Mouse (Mus musculus): ENCODE data around the gene Sez6l2. TPM values are rescaled to one million over a fixed set of nuclear protein-coding genes. Genes with fewer than 3 reads are reported as not detected.

The Sez6l2 gene
- total and polyA plus RNA-seq, 3 experiments: 5.0 to 6.1 (median 5.6) TPM

DNA sequence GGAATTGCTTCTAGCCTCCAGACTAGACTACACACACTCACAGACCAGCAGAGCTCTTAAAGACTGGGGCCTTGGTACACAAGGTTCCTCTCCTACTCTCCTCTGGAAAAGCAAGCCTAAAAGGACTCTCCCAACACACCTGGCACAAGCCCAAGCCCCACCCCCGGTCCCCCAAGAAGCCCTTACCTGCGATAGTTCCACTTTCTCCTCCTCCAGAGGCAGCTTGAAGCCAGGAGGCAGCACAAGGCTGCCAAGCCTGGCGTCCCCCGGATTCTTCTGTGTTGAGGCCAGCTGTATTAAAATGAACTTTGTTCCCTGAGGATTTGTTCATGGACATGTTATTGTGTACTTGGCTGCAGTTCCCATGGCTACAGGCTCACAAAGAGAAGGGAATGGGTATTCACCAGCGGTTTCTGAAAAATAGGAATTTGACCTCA lies 27.7 kb upstream of the Sez6l2 start, which contains the start of gene Tmem219:
Tmem219 (minus strand) TSS at position 294 of the 437 bp plus-strand sequence.
- H3K4me3 ChIP-seq: no peak within 1 kb of the TSS
- H3K36me3 ChIP-seq (ENCODE audit: control insufficient read depth, insufficient read depth, low read length): no peaks in the 10 kb centered on the region
- intact Hi-C loops (cut with DNase I): no loop called here
- TF ChIP-seq EP300 (IDR thresholded peaks at IDR 0.05; ENCODE audit: insufficient read depth, low read depth, low read length): no peak
- peak; percentile 18; the same call in 1 of the 2 replicates for TF ChIP-seq CTCF (IDR thresholded peaks at IDR 0.05)
- no peaks in the 10 kb centered on the region for H3K4me1 ChIP-seq (ENCODE audit: control insufficient read depth, insufficient read depth, low read length)
- H3K27ac ChIP-seq: peak within 1 kb of the TSS; percentile 27
- H3K27me3 ChIP-seq (ENCODE audit: control insufficient read depth, insufficient read depth, low read length): no peaks in the 10 kb centered on the region
- H3K79me2 ChIP-seq (replicated peaks; ENCODE audit: control insufficient read depth, insufficient read depth, low read length): no peaks in the 10 kb centered on the region
- DNase-seq: peak; percentile 67 to 73
- no peak within 1 kb of the TSS for H3K9ac ChIP-seq (ENCODE audit: low read depth, low read length)
- 30% methylated on average over 5 of the region's 5 CpGs for WGBS

DNA sequence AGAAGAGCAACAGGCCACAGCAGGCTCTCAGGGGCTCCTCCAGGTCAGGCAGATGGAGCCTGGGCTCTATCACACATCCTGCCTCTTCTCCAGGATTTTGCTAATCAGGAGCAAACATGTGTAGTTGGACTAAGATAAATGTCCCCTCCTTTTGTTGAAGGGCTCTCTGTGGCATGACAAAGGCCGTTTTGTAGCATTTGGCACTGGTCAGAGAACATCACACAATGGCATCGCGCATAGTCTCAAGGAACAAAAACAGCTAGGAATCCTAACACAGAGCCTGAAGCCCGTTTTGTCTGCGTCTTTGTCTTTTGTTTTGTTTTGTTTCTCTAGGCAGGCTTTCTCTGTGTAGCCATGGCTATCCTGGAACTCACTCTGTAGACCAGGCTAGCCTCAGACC lies 26.4 kb upstream of the Sez6l2 start:
- Histone ChIP-seq H3K9ac (ENCODE audit: low read depth, low read length) (no peak overlapping the region), H3K36me3 (ENCODE audit: control insufficient read depth, insufficient read depth, low read length) (no peaks in the 10 kb centered on the region), H3K4me3 (no peak overlapping the region), H3K79me2 (replicated peaks; ENCODE audit: control insufficient read depth, insufficient read depth, low read length) (no peaks in the 10 kb centered on the region), H3K27ac (no peak overlapping the region), H3K4me1 (ENCODE audit: control insufficient read depth, insufficient read depth, low read length) (no peaks in the 10 kb centered on the region), H3K27me3 (ENCODE audit: control insufficient read depth, insufficient read depth, low read length) (no peaks in the 10 kb centered on the region)
- no peak for DNase-seq
- TF ChIP-seq POLR2A (IDR thresholded peaks at IDR 0.05; ENCODE audit: insufficient read depth, low read depth, low read length) (no peak), CTCF (IDR thresholded peaks at IDR 0.05) (no peak), EP300 (IDR thresholded peaks at IDR 0.05; ENCODE audit: insufficient read depth, low read depth, low read length) (no peak)
- WGBS: 51% methylated on average over 5 of the region's 5 CpGs
- intact Hi-C loops (cut with DNase I): no loop called here

DNA sequence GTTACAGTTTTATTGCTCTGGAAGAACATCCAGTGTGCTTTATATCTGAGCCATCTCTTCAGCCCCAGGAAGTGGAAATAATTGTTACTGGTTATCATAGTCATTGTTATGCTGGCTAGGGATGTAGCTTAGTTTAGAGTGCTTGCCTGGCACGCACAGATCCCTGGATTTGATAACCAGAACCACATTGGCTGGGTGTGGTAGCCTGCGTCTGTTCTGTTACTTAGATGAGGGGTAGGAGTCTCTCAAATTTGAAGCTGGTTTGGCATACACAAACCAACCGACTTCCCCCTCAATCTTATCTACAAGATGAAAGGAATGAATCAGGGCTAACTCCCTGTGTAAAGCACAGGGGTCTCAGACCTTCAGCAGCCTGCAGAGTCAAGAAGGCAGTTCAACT lies 24.1 kb upstream of the Sez6l2 start:
- Histone ChIP-seq H3K79me2 (replicated peaks; ENCODE audit: control insufficient read depth, insufficient read depth, low read length) (no peaks in the 10 kb centered on the region), H3K27me3 (ENCODE audit: control insufficient read depth, insufficient read depth, low read length) (no peaks in the 10 kb centered on the region), H3K4me1 (ENCODE audit: control insufficient read depth, insufficient read depth, low read length) (peaks cover 2% of the 10 kb centered on the region), H3K36me3 (ENCODE audit: control insufficient read depth, insufficient read depth, low read length) (no peaks in the 10 kb centered on the region), H3K27ac (no peak overlapping the region), H3K9ac (ENCODE audit: low read depth, low read length) (no peak overlapping the region), H3K4me3 (no peak overlapping the region)
- TF ChIP-seq CTCF (IDR thresholded peaks at IDR 0.05) (no peak), POLR2A (IDR thresholded peaks at IDR 0.05; ENCODE audit: insufficient read depth, low read depth, low read length) (no peak), EP300 (IDR thresholded peaks at IDR 0.05; ENCODE audit: insufficient read depth, low read depth, low read length) (no peak)
- WGBS: 28% methylated on average over 3 of the region's 3 CpGs
- intact Hi-C loops (cut with DNase I): loop anchor here (5.0 kb wide), 1 partner anchor 39 kb away; no protein-coding TSS in a partner anchor
- DNase-seq: no peak

DNA sequence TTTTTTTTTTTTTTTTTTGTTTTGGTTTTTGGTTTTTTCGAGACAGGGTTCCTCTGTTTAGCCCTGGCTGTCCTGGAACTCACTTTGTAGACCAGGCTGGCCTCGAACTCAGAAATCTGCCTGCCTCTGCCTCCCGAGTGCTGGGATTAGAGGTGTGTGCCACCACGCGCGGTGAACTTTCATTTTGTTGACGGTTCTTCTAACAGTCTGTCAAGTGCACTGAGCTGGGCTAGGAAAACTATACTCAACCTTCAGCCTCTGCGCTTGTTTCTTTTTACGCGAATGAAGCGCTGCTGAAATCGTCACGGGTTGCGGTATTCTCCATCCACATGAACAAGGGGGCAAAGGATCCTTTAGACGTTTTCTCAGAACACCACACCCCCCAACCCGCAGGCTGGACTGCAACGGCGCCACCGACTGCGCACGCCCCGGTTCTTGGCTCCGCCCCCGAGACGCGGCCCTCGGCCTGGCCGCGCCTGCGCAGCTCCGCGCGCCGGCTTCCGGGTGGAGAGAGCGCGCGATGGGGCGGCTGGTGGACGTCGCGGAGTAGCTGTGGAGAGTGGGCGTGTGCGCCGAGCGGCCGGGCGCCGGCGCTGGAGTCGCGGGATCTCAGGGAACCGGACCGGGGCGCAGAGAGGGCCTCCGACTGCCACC lies 21.9 kb upstream of the Sez6l2 start, which contains the start of gene Kctd13:
Kctd13 (plus strand) TSS at position 496 of the 654 bp plus-strand sequence.
- intact Hi-C loops (cut with DNase I): loop anchor here (1.0 to 5.0 kb wide), 4 partner anchors 30 to 68 kb away; partner anchors contain the start of genes Cdiptos and Hirip3
- H3K9ac ChIP-seq (ENCODE audit: low read depth, low read length): peak within 1 kb of the TSS; percentile 94
- peak; percentile 96 to 97 for DNase-seq
- no peak for TF ChIP-seq CTCF (IDR thresholded peaks at IDR 0.05)
- peak; percentile 52 for TF ChIP-seq POLR2A (IDR thresholded peaks at IDR 0.05; ENCODE audit: insufficient read depth, low read depth, low read length)
- whole genome bisulfite sequencing: 2% methylated on average over 55 of the region's 56 CpGs
- no peaks in the 10 kb centered on the region for H3K27me3 ChIP-seq (ENCODE audit: control insufficient read depth, insufficient read depth, low read length)
- H3K4me1 ChIP-seq (ENCODE audit: control insufficient read depth, insufficient read depth, low read length): peaks cover 2% of the 10 kb centered on the region
- H3K27ac ChIP-seq: peak within 1 kb of the TSS; percentile 50
- H3K79me2 ChIP-seq (replicated peaks; ENCODE audit: control insufficient read depth, insufficient read depth, low read length): no peaks in the 10 kb centered on the region
- peak within 1 kb of the TSS; percentile 93 for H3K4me3 ChIP-seq
- no peaks in the 10 kb centered on the region for H3K36me3 ChIP-seq (ENCODE audit: control insufficient read depth, insufficient read depth, low read length)

DNA sequence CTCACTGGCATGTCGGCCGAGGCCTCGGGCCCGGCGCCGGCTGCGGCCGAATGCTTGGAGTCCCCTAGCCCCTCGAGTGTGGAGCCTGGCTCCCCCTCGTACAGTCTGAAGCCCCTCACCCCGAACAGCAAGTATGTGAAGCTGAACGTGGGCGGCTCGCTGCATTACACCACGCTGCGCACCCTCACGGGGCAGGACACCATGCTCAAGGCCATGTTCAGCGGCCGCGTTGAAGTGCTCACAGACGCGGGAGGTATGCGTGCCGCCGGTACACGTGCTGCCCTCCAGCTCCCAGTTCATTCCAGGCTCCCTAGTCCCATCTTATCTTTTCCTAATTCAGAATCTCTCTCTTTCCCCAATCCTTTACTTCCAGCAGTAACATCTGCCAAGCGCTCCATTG lies 21.3 kb upstream of the Sez6l2 start:
- Histone ChIP-seq H3K27me3 (ENCODE audit: control insufficient read depth, insufficient read depth, low read length) (no peaks in the 10 kb centered on the region), H3K4me3 (peak overlapping the region; percentile 93), H3K36me3 (ENCODE audit: control insufficient read depth, insufficient read depth, low read length) (no peaks in the 10 kb centered on the region), H3K27ac (peak overlapping the region; percentile 45), H3K4me1 (ENCODE audit: control insufficient read depth, insufficient read depth, low read length) (peaks cover 2% of the 10 kb centered on the region), H3K9ac (ENCODE audit: low read depth, low read length) (peak overlapping the region; percentile 94), H3K79me2 (replicated peaks; ENCODE audit: control insufficient read depth, insufficient read depth, low read length) (no peaks in the 10 kb centered on the region)
- intact Hi-C loops (cut with DNase I): loop anchor here (2.0 to 5.0 kb wide), 2 partner anchors 42 to 68 kb away; partner anchors contain the start of gene Hirip3
- DNase-seq: no peak
- TF ChIP-seq POLR2A (IDR thresholded peaks at IDR 0.05; ENCODE audit: insufficient read depth, low read depth, low read length) (no peak), EP300 (IDR thresholded peaks at IDR 0.05; ENCODE audit: insufficient read depth, low read depth, low read length) (no peak), CTCF (IDR thresholded peaks at IDR 0.05) (no peak)
- whole genome bisulfite sequencing: under 1% methylated on average over 27 of the region's 27 CpGs

DNA sequence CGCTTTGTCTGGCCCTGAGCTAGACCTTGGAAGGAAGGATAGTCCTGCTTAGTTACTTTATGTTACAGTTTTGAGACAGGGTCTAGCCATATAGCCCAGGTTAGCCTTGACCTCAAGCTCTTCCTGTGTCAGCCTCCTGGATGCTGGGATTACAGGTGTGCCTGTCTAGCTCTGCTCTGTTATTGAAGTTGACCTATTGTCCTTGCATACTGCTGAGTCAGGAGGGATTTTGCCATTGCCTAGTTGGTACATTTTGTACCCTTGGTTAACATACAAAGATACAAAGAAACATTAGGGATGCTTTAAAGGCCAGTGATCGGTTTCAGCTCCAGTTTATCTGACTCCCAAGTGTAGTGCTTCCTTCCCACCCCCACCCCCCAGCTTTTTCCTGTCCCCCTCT lies 17.7 kb upstream of the Sez6l2 start:
- Histone ChIP-seq H3K4me1 (ENCODE audit: control insufficient read depth, insufficient read depth, low read length) (peaks cover 2% of the 10 kb centered on the region), H3K9ac (ENCODE audit: low read depth, low read length) (no peak overlapping the region), H3K79me2 (replicated peaks; ENCODE audit: control insufficient read depth, insufficient read depth, low read length) (no peaks in the 10 kb centered on the region), H3K4me3 (no peak overlapping the region), H3K27me3 (ENCODE audit: control insufficient read depth, insufficient read depth, low read length) (no peaks in the 10 kb centered on the region), H3K36me3 (ENCODE audit: control insufficient read depth, insufficient read depth, low read length) (no peaks in the 10 kb centered on the region), H3K27ac (no peak overlapping the region)
- 75% methylated on average over 2 of the region's 2 CpGs for WGBS
- no peak for TF ChIP-seq EP300 (IDR thresholded peaks at IDR 0.05; ENCODE audit: insufficient read depth, low read depth, low read length)
- TF ChIP-seq CTCF (IDR thresholded peaks at IDR 0.05): no peak
- no peak for TF ChIP-seq POLR2A (IDR thresholded peaks at IDR 0.05; ENCODE audit: insufficient read depth, low read depth, low read length)
- intact Hi-C loops (cut with DNase I): no loop called here
- DNase-seq: no peak

Measured in heart, adult 2 months (tissue).